Mouse (Mus musculus): Measurements from ENCODE around the gene Notum.
"Not testable (repeated sequence)": the region's sequence is repeated elsewhere in the genome, so short reads cannot be mapped to it uniquely, and the experiment has no call there.

Notum gene

DNA sequence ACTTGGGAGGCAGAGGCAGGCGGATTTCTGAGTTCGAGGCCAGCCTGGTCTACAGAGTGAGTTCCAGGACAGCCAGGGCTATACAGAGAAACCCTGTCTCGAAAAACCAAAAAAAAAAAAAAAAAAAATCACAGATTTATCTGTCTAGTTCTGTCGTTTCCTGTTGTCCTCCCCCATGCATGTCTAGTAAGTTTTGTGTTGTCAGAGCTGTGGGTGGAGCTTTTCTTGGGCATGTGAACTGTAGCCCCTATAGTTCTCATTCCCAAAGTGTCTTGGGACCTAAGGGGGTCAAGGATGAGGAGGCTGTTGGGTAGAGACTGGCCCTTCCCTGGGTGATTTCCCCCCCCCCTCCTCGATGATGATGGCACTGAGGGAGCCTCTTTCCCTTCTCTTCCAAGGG is 14.9 kb upstream of the Notum start:
- in situ Hi-C loops (cut with MboI, MseI), result not testable (repeated sequence)

DNA sequence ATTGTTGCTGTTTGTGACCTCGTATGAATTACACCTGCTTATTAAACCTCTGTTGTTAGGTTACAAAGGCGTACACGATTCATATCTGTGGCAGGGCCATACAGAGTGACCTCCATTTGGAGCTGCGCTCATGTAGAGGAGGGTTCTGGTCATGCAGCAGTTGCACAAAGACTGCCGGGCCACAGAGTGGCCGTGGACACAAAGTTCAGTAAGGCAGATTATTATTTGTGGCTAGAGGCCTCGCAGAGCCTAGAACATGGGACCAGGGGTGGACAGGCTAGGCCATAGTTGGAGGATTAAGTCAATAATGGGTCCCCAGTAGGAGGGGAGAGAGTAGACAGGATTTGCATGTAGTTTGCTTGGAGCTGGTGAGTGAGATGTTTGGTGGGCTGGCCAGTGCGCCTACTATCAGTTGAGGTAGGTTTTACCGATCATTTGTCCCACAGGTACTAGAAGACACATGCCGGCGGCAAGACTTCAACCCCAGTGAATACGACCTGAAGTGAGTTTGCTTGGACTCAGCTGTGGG is 12.7 kb upstream of the Notum start:
- in situ Hi-C loops (cut with MboI, MseI), result no loop called here

DNA sequence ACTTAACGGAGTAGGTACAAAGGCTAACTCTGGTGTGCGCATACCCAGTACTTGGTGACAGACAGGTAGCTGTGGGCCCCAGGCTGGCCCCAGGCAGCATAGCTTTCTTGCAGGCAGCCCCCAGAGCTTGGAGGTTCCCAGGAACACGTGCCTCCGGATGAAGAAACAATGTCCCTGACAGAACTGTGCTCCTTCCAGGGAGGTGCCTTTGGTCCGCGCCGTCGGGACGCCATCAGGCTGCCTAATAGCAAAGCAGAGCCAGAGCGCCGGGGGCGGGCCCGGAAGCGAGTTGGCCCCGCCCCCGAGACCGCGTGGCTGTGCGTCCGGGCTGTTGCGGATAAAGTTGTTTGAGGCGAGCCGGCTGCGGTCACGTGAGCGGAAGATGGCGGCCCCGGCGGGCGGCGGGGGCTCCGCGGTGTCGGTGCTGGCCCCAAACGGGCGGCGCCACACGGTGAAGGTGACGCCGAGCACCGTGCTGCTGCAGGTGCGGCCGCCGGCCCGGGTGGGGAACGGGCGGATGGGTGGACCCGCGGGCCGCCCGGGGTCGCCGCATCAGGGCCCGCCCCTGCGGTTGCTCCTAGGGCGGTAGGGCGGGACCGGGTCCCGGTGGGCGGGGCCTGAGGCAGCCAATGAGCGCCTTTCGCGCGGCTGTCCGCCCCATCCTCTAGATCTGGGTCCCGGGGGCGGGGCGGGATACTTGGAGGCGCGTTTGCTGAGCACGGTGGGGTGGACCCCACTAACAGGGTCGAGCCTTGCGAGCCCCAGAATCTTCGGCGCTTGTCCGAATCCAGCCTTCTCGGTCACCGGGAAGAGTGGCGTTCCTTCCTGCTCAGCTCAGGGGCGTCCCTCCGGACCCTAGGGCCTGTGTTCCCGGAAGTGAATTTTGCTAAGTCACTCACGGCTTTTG is 12.0 kb upstream of the Notum start, which contains the start of gene Aspscr1:
Gene Aspscr1 (plus strand): TSS at position 287 of the 907 bp plus-strand sequence.
- in situ Hi-C loops (cut with MboI, MseI), result no loop called here

DNA sequence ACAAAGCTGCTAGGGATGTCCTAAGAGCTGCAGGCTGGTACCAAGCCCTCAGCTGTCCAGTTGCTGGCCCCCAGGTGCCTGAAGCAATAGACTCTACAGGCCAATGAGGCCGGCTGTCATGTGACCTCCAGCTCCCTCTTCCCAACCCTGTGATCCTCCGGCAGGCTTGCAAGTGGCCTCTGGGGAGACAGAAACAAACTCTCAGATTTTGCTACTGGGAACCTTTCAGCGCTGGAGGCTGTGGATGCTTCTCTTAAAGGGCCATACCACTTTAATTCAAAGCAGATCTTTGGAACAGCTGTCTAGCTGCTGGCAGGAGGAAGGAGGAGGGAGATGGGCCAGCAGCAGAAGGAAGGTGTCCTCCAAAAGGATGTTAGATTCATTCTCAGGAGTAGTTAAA is 5.6 kb upstream of the Notum start:
- in situ Hi-C loops (cut with MboI, MseI), result no loop called here

DNA sequence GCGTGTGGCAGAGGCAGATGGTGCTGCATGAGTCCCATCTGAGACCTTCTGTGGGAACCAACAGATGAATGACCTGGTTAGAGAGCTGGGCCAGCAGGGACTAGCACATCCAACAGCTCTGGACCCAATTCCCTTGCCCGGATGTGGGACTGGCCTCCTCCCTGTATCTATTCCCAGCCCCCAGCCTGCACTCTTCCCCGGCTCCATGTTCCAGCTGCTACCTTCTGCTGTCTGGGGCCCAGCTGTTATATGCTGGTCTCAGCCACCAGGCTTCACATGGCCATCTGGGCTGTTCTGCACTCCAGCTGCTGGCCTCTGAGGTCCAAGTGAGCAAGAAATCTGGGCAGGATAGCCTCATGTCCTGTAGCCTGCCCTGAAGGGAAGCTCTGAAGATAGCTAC is 4.4 kb upstream of the Notum start:
- in situ Hi-C loops (cut with MboI, MseI), result no loop called here

DNA sequence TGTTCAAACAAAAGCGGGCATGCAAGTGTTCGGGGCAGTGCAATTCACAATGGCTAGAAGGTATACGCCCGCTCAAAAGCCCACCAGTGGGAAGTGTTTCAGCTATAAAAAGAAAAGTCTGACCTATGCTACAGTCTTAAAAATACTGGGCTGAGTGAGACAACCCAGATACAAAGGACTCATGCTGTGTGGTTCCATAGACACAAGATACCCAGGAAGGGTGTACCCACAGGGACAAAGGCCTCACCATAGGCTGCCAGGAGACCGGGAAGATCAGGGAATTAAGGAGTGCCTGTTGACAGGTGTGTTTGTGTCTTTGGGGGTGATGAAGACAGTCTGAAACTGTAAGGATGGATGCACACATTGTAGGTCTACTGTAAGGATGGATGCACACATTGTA is 2.7 kb upstream of the Notum start:
- in situ Hi-C loops (cut with MboI, MseI), result no loop called here

DNA sequence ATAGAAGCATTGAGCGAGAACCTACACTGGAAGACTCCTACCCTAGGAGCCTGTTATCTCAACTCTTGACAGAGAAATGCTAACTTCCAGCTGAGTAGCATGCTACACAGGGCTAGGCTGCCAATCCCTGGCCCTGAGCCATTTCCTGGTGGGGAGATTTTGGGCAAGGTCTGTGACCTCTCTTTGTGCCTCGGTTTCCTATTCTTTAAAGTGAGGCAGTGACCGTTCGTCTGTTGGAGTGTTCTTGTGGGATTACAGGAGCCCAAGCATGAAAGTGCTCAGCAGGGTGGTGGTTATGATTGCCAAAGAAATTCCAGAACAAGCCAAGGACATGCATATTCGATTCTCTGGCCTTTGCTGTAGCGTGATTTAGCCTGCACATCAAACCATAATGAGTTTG is 1.8 kb upstream of the Notum start:
- in situ Hi-C loops (cut with MboI, MseI), result no loop called here

DNA sequence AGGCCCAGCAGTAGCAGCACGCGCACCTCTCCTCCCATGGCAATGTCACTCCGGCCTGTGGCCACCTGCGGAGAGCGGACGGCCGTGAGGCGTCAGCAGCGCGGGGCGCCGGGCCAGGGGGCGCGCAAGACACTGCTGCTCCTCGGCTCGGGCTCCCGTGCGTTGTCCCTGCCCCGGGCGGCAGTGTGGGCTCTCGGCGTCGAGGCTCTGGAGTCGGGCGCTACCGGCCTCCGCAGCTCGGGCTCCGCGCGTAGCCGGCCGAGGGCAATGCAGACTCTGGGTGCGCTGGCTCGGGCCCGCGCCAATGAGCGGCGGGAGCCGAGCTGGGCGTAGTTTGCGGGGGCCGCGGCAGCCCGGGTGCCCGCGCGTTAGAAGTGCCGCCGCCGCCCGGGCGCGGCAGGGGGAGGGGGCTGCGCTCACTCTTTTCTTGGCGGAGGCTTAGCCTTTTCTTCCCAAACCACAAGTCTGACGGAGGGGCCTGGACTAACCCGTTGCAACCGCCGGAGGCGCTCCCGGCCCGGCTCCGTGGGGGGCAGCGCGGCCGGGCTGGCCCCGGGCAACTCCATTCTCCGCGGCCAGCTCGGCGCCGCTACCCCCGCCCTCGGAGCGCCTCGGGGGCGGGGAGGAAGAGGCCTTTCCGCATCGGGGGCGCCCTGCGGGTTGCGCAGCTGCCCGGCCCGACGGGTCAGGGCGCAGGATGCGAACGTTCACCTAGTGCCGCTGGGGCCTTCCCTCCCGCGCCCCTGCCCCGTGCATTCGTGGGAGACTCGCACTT is 487 bp downstream of the Notum start:
- in situ Hi-C loops (cut with MboI, MseI), result no loop called here

DNA sequence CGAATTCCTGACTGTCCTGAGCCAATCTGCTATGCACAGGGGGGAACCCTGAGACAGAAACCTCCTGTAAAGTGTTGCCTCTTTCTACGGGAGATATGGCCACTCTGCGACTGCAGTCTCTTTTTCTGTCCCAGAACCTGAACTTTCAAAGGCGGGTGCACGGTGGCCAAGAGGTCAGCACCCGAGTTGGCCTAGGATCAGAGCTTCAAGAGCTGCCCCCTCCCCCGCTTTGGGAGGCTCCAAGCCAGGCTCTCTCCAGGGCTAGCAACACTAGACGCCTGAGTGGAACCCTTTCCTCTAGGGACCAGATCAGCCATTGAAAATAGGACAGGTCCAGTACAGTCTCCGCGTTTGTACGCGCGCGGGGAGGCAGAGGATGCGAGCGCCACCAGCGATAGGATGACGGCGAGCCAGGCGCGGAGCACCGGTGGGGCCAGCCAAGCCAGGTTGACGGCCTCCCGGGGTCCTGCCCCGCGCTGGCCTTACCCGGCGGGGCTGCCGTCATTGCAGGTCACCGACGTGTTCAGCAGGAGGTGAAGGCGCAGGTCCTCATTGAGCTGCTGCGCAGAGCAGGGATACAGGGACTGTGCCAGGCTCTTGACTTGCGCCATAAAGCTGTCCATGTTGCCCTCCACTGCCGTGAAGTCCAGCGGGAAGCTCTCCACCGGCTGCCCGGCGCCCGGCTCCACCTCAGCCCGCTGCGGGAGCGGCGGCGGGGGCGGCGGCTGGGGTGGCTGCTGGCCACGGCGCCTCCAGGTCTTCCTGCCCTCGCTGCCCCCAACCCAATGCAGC is 1.3 kb downstream of the Notum start:
- in situ Hi-C loops (cut with MboI, MseI), result no loop called here

DNA sequence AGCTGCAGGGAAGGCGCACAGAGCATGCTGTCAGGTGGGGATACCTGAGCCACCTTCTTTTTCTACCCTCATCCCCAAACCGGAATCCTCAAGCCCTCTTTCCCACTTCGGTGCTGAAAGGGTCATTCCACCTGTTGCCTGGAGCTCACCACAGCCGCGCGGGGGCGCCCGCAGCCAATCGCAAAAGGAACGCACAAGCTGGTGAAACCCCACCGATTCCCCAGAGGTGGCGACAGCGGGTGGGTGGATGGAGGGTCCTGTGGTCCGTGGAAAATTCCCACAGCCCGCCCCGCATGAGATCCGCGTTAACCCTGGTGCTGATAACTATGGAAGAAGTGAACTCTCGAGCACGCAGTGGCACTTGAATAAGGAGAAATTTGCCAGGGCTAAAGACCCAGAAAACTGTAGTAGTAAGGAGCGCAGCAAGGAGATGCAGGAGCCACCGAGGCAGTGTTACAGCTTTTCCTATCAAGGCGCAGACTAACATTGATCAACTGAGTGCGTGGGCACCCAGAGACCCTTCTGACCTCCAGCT is 2.0 kb downstream of the Notum start:
- in situ Hi-C loops (cut with MboI, MseI), result no loop called here

DNA sequence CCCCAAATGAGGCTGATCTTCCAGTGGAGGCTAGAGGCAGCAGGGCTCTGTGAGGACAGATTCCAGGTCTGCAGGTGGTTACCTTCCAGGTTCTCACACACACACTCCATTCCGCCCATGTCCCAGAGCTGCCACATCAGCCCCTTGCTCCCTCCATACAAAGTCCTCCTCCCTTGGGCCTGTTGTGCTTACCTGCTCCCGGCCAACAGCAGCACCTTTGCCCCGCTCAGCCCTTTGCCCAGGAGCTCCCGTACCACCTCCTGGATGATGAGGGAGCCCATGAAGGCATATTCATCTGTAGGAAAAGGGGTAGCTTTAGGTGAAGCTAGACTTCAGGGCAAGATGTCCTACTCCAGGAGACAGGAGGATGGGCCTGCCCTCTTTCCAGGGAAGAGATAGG is 3.7 kb downstream of the Notum start:
- in situ Hi-C loops (cut with MboI, MseI), result no loop called here

DNA sequence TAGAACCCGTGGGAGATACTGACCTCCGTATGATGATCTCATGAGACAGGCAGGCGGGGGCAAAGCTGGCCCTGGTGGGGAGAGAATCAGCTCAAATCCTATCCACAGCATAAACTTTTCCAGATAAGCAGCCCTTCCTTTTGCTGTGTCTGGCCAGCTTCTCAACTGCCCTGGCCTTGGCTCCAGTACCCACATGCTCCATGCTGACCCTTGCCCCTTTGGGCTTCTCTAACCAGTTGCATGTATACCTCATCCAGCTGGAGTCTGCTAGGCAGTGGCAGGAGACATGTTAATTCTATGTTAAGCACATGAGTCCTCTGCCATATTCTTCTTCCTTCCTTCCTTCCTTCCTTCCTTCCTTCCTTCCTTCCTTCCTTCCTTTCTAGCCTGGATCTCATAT is 6.2 kb downstream of the Notum start:
- in situ Hi-C loops (cut with MboI, MseI), result no loop called here

DNA sequence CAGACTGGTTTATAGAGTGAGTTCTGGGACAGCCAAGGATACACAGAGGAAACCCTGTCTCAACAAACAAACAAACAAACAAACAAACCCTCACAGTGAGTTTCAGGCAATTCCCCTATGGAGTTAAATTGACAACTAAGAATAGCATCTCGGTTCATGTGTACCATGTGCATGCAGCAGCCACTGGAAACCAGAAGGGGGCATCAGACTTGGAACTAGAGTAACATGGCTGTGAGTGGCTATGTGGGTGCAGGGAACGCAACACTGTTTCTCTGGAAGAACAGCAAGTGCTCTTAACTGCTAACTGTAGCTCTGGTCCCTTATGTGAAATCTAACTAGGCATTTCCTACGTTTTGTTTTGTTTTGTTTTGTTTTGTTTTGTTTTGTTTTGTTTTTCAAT is 9.1 kb downstream of the Notum start:
- in situ Hi-C loops (cut with MboI, MseI), result no loop called here

DNA sequence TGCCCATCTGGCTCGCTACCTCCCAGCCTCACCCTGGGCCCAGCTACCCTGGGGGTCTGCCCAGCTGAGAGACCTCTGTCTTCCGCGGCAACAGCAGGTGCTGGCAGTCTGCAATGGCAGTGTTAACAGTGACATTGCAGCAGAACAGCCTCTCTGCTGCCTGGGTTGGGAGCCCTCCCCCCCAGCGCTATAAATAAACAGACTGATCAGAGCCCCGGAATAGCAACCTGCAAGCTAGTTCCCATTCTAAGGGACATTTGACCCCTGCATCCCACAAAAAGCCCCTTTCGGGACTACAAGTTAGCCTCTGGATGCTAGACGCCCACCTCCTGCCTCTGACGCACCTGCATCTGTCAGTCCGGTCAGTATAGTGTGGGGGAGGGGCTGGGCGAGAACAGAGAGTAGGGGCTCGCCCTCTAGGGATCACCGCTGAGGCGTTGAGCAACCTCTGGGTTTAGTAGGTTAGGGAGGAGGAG is 12.9 kb downstream of the Notum start, which contains the start of gene Myadml2:
Gene Myadml2 (minus strand): TSS at position 158 of the 476 bp plus-strand sequence.
- in situ Hi-C loops (cut with MboI, MseI), result no loop called here

DNA sequence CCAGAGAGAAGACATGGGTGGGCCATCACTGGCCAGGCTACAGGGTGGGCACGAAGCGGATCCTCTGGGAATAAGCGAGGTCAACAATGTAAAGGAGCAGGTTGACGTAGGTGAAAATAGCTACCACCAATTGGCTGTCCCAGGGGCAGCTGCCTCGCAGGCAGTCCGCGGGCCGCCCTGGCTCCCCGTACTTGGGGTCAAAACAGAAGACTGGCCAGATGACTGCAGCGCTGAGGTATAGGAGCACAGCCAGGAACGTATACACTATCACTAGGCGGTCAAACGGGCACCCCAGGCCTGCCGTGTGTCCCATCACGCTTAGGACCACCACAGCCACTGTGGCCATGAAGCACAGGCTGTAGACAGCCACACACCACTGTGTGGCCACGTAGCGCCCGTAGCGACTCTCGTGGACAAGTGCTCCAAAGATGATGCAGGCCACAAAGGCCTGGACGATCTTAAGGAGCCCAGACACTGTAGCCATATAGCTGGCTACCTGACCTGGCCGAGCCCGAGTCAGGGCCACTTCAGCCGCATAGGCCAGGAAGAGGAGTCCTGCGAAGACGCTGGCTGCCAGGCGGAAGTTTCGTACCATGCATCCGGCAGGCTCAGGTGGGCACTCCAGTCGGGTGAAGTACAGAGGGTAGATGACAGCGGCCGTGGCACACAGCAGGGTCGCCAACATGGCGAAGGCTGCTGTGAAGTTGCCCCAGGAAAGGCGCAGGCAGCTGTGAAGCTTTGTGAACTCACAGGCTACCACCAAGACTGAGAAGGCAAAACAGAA is 13.7 kb downstream of the Notum start:
- in situ Hi-C loops (cut with MboI, MseI), result no loop called here

DNA sequence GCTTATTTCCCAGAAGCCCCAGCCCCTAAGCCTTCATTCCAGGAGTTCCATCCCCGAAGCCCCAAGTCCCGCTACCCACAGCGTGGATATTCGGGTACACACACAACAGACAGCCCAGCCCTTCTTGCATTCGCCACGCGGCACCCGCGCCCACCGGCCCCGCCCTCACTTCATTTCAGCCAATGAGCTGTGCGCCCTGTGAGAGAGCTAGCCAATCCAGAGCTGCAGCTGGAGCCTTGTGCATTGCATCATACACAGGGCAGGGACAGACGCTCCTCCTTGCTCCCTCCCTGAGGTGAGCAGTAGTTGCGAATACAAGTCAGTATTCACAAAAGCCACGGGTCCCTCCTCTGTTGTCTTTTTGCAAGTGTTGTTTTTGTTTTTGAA is 17.4 kb downstream of the Notum start, which contains the start of gene Pycr1:
Gene Pycr1 (minus strand): TSS at position 169 of the 387 bp plus-strand sequence.
- in situ Hi-C loops (cut with MboI, MseI), result no loop called here

DNA sequence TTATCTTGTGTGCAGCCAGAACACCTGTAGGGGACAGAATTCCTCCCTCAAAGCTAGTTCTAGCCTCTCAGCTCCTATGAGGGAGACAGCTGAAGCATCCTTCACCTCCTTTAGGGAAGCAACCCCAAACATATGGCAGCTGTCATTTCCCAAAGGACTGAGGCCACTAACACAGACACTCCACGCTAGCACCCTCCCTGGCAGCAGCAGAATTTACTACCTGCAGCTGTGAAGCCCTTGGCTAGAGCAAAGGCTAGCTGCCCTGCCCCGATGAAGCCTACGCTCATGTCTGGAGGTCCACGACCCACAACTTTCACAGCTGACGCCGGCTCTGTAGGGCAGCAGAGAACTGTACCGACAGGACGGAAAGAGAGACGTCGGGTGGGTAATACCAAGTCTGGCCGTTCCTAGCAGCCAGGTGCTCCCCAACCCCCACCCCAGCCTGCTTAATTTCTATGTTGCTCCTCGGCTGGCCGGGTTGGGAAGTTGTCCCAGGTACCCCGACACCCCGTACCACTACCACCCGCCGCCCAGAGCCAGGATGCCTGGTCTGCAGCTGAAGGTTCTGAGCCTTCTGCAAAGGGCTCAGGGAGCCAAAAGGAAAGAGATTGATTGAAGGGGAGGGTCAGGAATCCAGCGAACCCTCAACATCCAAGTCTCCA is 17.9 kb downstream of the Notum start:
- in situ Hi-C loops (cut with MboI, MseI), result no loop called here

DNA sequence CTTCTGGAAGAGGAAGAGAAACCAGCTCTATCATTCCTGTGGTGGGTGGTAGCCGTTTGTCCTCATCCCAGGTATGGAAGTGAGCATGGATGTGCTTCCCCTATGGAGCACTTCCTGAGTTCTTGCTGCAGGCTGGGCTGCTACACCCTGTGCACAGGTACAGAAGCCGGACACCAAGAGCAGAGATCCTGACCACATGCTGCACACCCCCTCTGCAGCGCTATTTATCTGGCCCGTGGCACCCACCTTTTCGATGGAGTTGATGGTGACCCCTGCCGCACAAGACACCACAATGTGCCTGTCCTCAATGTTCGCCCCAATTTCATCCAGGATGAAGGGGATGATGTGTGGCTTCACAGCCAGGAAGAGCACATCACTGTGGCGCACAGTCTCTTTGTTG is 19.1 kb downstream of the Notum start:
- in situ Hi-C loops (cut with MboI, MseI), result no loop called here

DNA sequence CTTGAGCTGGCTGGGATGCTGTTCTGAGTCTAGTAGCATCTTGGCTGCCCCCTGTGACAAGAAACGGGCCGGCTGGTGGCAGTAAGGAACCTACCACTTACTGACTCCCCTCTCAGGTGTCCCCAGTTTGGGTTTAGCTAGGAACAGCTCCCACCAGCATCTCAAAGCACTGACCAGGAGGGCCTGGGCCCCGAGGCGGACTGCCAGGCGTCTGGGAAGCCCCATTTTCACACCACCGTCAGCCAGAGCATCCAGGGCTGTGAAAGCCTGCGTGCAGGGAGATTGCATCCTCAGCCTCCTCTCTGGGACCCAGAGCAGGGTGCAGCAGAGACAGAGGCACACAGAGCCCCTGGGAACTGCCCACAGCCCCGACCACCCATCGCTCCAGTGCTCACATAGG is 19.7 kb downstream of the Notum start:
- in situ Hi-C loops (cut with MboI, MseI), result no loop called here

DNA sequence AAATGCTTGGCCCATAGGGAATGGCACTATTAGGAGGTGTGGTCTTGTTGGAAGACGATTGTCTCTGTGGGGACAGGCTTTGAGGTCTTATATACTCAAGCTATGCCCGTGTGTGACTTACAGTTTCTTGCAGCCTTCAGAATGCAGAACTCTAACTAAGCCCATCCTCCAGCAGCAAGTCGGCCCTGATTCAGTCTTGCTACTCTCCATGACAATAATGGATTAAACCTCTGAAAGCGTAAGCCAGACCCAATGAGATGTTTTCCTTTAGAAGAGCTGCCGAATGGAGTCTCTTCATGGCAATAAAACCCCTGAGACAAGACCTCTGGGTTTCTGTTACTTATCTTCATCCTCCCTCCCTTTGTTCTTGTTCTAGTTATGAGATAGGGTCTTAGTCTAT is 26.2 kb downstream of the Notum start:
- in situ Hi-C loops (cut with MboI, MseI), result no loop called here

Measured in T-helper 2 cell (primary cell).